Mouse (Mus musculus): ENCODE results near the gene Scaf8. TPM values are rescaled to one million over a fixed set of nuclear protein-coding genes. Genes with fewer than 3 reads are reported as not detected.
"Not testable (repeated sequence)": the region's sequence is repeated elsewhere in the genome, so short reads cannot be mapped to it uniquely, and the experiment has no call there.

Scaf8 gene
- polyA plus RNA-seq (2015; fragmentation: Nextera tagmentation; extraction: Ambion mirVana), result 7.7 and 9.7 TPM in 2 replicates

DNA sequence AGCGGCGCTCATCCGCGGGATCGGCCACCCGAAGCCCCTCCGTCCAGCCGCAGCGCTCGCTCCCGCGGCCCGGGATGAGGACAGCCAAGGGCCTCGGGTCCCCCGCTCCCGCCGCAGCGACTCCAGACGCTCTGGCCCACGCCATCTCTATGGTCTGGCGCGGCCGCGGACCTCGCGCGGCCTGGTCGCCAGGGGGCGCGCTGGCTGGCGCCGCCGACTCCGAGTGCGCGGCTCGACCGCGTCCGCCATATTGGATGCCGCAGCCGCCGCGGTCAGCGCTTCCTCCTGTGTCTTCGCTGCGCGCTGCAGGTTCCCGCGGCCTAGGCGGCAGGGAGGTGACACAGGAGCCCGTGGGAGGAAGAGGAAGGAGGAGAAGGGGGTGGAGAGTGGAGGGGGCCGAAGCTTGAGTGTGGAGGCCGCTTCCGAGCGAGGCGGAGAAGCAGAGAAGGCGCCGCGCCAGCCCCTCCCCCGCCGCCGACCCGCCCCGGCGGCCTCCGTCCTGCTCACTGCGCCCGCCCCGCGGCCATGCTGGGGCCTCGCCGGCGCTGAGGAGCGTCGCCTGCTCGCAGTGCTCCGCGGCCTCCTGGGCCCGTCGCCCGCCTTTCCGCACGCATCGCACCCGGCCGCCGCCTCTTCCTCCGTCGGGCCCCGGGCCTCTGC lies at the start of gene Scaf8:
TSS of gene Scaf8 (plus strand) at position 253 of the 660 bp plus-strand sequence.
- ATAC-seq (ENCODE audit: low read depth), result peak; percentile 90

GRCm38 (mm10) chr17:3075166-3075872 lies 39.5 kb upstream of the Scaf8 start:
- DNase-seq, result no peak
- H3K9me3 ChIP-seq (replicated peaks), result 0 out of 2 replicates have a peak, but pooled peaks cover 3% of the 10 kb centered on the region
- no peak overlapping the region for H3K9ac ChIP-seq
- no peak overlapping the region for H3K4me2 ChIP-seq
- no peak overlapping the region for H3K27ac ChIP-seq
- no peaks in the 10 kb centered on the region for H3K4me1 ChIP-seq (replicated peaks)
- no peaks in the 10 kb centered on the region for H3K27me3 ChIP-seq
- WGBS (ENCODE audit: insufficient replicate concordance), result 78% methylated on average over 9 of the region's 9 CpGs
- peak; percentile 39; the same call in 1 of the 2 replicates for ATAC-seq (ENCODE audit: low read depth)
- no peak overlapping the region for H3K4me3 ChIP-seq (replicated peaks)
- peaks cover 39% of the 10 kb centered on the region for H3K36me3 ChIP-seq

More for the DNA sequence above, at the start of gene Scaf8:
- peak within 1 kb of the TSS; percentile 97 for H3K27ac ChIP-seq
- peak within 1 kb of the TSS; percentile 81 for H3K4me2 ChIP-seq
- H3K36me3 ChIP-seq, result peaks cover 4% of the 10 kb centered on the region
- no peaks in the 10 kb centered on the region for H3K9me3 ChIP-seq (replicated peaks)
- H3K27me3 ChIP-seq, result no peaks in the 10 kb centered on the region
- peak within 1 kb of the TSS; percentile 82 for H3K4me3 ChIP-seq (replicated peaks)
- under 1% methylated on average over 88 of the region's 91 CpGs for WGBS (ENCODE audit: insufficient replicate concordance)
- H3K9ac ChIP-seq, result peak within 1 kb of the TSS; percentile 97
- peaks cover 34% of the 10 kb centered on the region for H3K4me1 ChIP-seq (replicated peaks)
- DNase-seq, result peak; percentile 84

- Histone ChIP-seq H3K27ac (no peak overlapping the region), H3K27me3 (no peaks in the 10 kb centered on the region), H3K36me3 (peaks cover 38% of the 10 kb centered on the region), H3K4me2 (no peak overlapping the region), H3K4me3 (replicated peaks) (no peak overlapping the region), H3K9ac (no peak overlapping the region), H3K9me3 (replicated peaks) (0 out of 2 replicates have a peak, but pooled peaks cover 3% of the 10 kb centered on the region), H3K4me1 (replicated peaks) (no peaks in the 10 kb centered on the region)
- DNase-seq, result no peak
- ATAC-seq (ENCODE audit: low read depth), result no peak
- 81% methylated on average over 4 of the region's 4 CpGs for WGBS (ENCODE audit: insufficient replicate concordance)
Observed at GRCm38 (mm10) chr17:3075873-3076245, 38.9 kb upstream of the Scaf8 start.

- H3K27me3 ChIP-seq; DNase-seq; H3K4me2 ChIP-seq; ATAC-seq (ENCODE audit: low read depth); H3K9me3 ChIP-seq (replicated peaks); H3K4me3 ChIP-seq (replicated peaks); H3K9ac ChIP-seq; H3K4me1 ChIP-seq (replicated peaks); H3K27ac ChIP-seq: not testable (repeated sequence)
- WGBS (ENCODE audit: insufficient replicate concordance), result 79% methylated on average over 9 of the region's 9 CpGs
- H3K36me3 ChIP-seq, result peaks cover 23% of the 10 kb centered on the region
Observed at GRCm38 (mm10) chr17:3077936-3078335, 36.8 kb upstream of the Scaf8 start.

GRCm38 (mm10) chr17:3080587-3081349 lies 34.0 kb upstream of the Scaf8 start:
- H3K9ac ChIP-seq; H3K27me3 ChIP-seq; DNase-seq; H3K27ac ChIP-seq; H3K4me3 ChIP-seq (replicated peaks); ATAC-seq (ENCODE audit: low read depth); H3K4me2 ChIP-seq; H3K9me3 ChIP-seq (replicated peaks); H3K36me3 ChIP-seq: not testable (repeated sequence)
- 75% methylated on average over 7 of the region's 9 CpGs for WGBS (ENCODE audit: insufficient replicate concordance)
- peaks cover 13% of the 10 kb centered on the region for H3K4me1 ChIP-seq (replicated peaks)

DNA sequence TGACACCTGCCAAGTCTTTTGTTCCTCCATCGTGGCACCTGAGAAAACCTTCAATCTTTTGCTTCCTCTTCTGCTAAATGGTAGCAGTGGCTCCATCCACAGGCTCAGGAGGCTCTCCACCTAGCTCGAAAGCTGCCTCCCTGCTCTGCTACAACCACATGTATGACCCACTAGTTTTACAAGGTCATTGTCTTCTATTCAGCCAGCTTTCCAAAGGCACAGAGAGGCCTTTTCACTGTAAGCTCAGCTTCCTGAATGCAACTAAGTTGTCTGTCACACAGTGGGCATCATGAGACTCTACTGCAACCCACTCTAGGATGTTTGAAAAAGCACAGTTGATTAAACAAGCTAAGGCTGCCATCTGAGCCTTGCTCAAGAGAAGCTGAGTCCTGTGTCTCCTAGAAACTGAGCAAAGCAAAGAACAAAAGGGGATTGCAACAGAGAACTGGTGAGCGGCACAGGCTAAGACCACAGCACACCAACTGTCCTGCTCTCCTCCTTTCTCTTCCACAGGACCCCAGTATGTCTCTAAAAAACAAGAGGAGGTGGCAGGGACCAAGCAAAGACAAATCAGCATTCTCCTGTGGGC lies 33.2 kb upstream of the Scaf8 start:
- not testable (repeated sequence) for H3K36me3 ChIP-seq; H3K27me3 ChIP-seq; H3K9me3 ChIP-seq (replicated peaks); H3K9ac ChIP-seq; H3K27ac ChIP-seq; H3K4me3 ChIP-seq (replicated peaks); H3K4me2 ChIP-seq
- 69% methylated on average over 3 of the region's 3 CpGs for WGBS (ENCODE audit: insufficient replicate concordance)
- DNase-seq (peak; percentile 57), ATAC-seq (ENCODE audit: low read depth) (peak; percentile 16)
- peaks cover 13% of the 10 kb centered on the region for H3K4me1 ChIP-seq (replicated peaks)

GRCm38 (mm10) chr17:3082125-3082755 lies 32.5 kb upstream of the Scaf8 start:
- H3K9ac ChIP-seq; H3K36me3 ChIP-seq; H3K27me3 ChIP-seq; H3K9me3 ChIP-seq (replicated peaks); H3K27ac ChIP-seq: not testable (repeated sequence)
- Histone ChIP-seq H3K4me1 (replicated peaks) (peaks cover 13% of the 10 kb centered on the region), H3K4me3 (replicated peaks) (peak overlapping the region; percentile 53), H3K4me2 (peak overlapping the region; percentile 69)
- WGBS (ENCODE audit: insufficient replicate concordance), result 71% methylated on average over 7 of the region's 9 CpGs
- peak; percentile 54 for DNase-seq
- peak; percentile 35 for ATAC-seq (ENCODE audit: low read depth)

DNA sequence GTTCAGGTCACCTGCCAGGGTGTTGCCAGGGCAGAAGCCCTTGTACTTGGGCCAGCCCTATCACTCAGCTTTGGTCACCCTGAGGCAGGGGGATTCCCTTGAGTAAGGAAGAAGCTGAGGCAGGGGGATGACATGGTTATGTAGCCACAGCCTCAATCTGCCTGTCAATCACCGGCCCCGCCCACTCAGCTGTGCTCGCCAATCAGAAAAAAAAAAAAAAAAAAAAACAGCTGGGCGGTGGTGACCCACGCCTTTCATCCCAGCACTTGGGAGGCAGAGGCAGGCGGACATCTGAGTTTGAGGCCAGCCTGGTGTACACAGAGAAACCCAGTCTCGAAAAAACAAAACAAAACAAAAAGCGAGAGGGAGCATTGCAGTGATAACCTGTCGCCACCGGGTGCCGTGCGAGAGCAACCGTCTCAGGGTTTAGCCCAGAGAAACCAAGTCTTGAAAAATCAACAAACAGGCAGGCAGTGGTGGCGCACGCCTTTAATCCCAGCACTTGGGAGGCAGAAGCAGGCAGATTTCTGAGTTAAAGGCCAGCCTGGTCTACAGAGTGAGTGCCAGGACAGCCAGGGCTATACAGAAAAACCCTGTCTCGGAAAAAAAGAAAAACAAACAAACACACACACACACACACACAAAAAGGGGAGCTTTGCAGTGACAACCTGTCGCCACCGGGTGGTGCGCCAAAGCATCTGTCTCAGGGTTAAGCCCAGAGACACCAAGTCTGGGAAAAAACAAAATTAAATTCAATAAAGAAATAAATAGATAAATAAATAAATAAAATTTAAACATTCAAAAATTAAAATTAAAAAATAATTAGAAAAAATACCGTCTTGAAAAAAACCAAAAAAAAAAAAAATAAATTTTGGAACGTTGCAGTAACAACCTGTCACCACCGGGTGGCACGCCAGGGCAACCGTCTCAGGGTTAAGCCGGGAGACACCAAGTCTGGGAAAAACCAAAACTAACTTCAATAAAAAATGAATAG lies 31.7 kb upstream of the Scaf8 start:
- not testable (repeated sequence) for H3K36me3 ChIP-seq; H3K27me3 ChIP-seq; H3K9me3 ChIP-seq (replicated peaks)
- under 1% methylated on average over 25 of the region's 25 CpGs for WGBS (ENCODE audit: insufficient replicate concordance)
- peak overlapping the region; percentile 69 for H3K4me3 ChIP-seq (replicated peaks)
- peak; percentile 12; the same call in 1 of the 2 replicates for ATAC-seq (ENCODE audit: low read depth)
- peak overlapping the region; percentile 69 for H3K4me2 ChIP-seq
- peak overlapping the region; percentile 47; the same call in 1 of the 2 replicates for H3K9ac ChIP-seq
- DNase-seq, result peak; percentile 54
- H3K27ac ChIP-seq, result peak overlapping the region; percentile 71
- peaks cover 13% of the 10 kb centered on the region for H3K4me1 ChIP-seq (replicated peaks)

DNA sequence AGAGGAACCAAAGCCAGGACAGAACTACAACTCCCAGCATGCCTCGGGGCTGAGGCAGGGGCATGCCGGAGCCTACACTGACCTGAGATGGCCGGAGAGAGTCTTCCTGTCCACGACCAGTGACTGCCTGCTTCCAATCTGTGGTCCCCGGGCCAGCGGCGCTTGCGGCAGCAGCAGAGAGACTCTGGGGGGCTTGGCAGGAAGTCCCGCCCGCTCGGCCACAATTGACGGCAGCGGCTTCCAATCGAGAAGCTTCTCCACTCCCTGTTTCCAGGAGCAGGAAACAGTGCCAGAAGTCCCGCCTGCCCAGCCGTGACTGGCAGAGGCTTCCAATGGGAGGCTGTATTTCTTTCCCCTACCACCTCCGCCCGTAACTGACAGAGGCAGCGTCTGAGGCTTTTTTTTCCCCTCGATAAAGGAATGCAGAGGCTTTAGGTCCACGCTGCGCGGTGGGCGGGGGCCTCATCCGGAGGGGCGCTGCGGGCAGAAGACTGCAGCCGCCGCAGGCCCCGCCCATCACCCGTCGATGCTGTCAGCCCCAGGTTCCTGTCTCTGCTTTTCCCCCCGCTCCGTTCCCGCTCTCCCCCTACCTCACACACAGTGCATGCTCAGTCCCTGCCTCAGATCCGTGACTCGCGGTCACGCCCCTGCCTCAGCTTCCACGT lies 30.8 kb upstream of the Scaf8 start:
- Histone ChIP-seq H3K9me3 (replicated peaks) (peaks cover 3% of the 10 kb centered on the region), H3K36me3 (no peaks in the 10 kb centered on the region), H3K4me2 (peak overlapping the region; percentile 79), H3K4me3 (replicated peaks) (peak overlapping the region; percentile 69), H3K27me3 (no peaks in the 10 kb centered on the region), H3K4me1 (replicated peaks) (peaks cover 13% of the 10 kb centered on the region), H3K9ac (peak overlapping the region; percentile 76), H3K27ac (peak overlapping the region; percentile 95)
- under 1% methylated on average over 40 of the region's 40 CpGs for WGBS (ENCODE audit: insufficient replicate concordance)
- DNase-seq (peak; percentile 85), ATAC-seq (ENCODE audit: low read depth) (peak; percentile 78)

Measured in liver, embryonic 13.5 days (tissue).